Mouse (Mus musculus) lung, postnatal 0 days (tissue): Measurements from ENCODE around the gene Lhx5. TPM values are rescaled to one million over a fixed set of nuclear protein-coding genes. Genes with fewer than 3 reads are reported as not detected.

ENCODE experiments used
- ATAC-seq: fragments of 200-750 bp; cut with Nextera tagmentation; 2 replicates; pipeline ENCODE4 v1.8.0; 2017; ENCODE audit warnings: moderate library complexity
- DNase-seq: peaks from one replicate; pipeline ENCODE4 v3.0.0-alpha.2; 2016; ENCODE audit warnings: low spot score
- H3K27ac ChIP-seq: fragments of 300-500 bp; sonication (generic); 2 replicates; pipeline ENCODE4 v1.5.1; 2014; ENCODE audit warnings: antibody characterized with exemption, mild to moderate bottlenecking, low read length, mixed read lengths
- H3K27me3 ChIP-seq: fragments of 300-500 bp; sonication (generic); replicated peaks from 2 replicates; pipeline ENCODE4 v1.6.1; 2014; ENCODE audit warnings: low read length, mixed read lengths; ENCODE audit not compliant: insufficient read depth
- H3K36me3 ChIP-seq: fragments of 300-500 bp; sonication (generic); 2 replicates; pipeline ENCODE4 v1.6.1; 2014; ENCODE audit warnings: low read length, mixed read lengths; ENCODE audit not compliant: insufficient read depth
- H3K4me1 ChIP-seq: fragments of 300-500 bp; sonication (generic); 2 replicates; pipeline ENCODE4 v1.6.1; 2014; ENCODE audit warnings: antibody characterized with exemption, low read depth, low read length, mixed read lengths; ENCODE audit not compliant: insufficient read depth
- H3K4me2 ChIP-seq: fragments of 300-500 bp; sonication (generic); replicated peaks from 2 replicates; pipeline ENCODE4 v1.6.1; 2014; ENCODE audit warnings: low read depth, mild to moderate bottlenecking, low read length, moderate library complexity, mixed read lengths
- H3K4me3 ChIP-seq: fragments of 300-500 bp; sonication (generic); 2 replicates; pipeline ENCODE4 v1.5.1; 2014; ENCODE audit warnings: low read depth, low read length
- H3K9ac ChIP-seq: fragments of 300-500 bp; sonication (generic); replicated peaks from 2 replicates; pipeline ENCODE4 v1.6.1; 2014; ENCODE audit warnings: low read depth, mild to moderate bottlenecking
- H3K9me3 ChIP-seq: fragments of 300-500 bp; sonication (generic); 2 replicates; pipeline ENCODE4 v1.6.1; 2016; ENCODE audit warnings: low read length, mixed read lengths
- CTCF ChIP-seq: IDR thresholded peaks from 2 replicates; pipeline ENCODE4 v1.5.1; 2016; ENCODE audit warnings: antibody characterized with exemption, mild to moderate bottlenecking
- EP300 ChIP-seq: IDR thresholded peaks from 2 replicates; pipeline ENCODE4 v1.6.1; 2016; ENCODE audit warnings: antibody characterized with exemption, mild to moderate bottlenecking, control low read depth
- WGBS: fragments of 180-500 bp; shearing (Covaris S2); extraction: QIAGEN DNeasy Blood & Tissue Kit; methylation state at CpG from one replicate; pipeline ENCODE4 v1.1.7; 2014; 5-methylcytosine and 5-hydroxymethylcytosine counted together
- polyA plus RNA-seq: library from polyadenylated mRNA; unstranded; fragments of >200 nt; fragmentation: Nextera tagmentation; extraction: Ambion mirVana; gene quantifications from 2 replicates; pipeline ENCODE4 v1.2.1, GENCODE M21; 2015

Gene Lhx5
- polyA plus RNA-seq, 1 experiment from 2014 or later: not detected

DNA sequence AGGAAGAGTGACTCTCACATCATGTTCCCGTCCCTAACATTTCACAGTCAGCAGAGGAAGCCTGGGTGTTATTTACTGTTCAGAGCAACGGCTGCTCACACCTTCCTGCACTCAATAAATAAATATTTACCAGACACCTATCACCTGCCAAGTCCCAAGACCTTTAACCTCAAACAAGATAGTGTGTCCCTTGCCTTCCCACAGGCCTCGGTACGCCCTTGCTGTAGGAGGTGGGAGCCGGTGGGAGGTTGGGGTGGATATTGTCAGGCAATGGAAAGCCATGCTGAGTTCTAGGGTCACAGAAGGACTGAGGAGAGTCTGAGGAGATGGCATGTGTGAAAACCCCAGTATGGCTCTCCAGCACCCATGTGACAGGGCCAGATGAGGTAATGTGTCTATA is 36.8 kb downstream of the Lhx5 start:
- no peaks in the 10 kb centered on the region for H3K27me3 ChIP-seq
- 41% methylated on average over 5 of the region's 5 CpGs for WGBS
- no peak overlapping the region for H3K27ac ChIP-seq
- TF ChIP-seq EP300 (no peak), CTCF (no peak)
- H3K4me1 ChIP-seq: no peaks in the 10 kb centered on the region
- H3K9me3 ChIP-seq: 0 out of 2 replicates have a peak, but pooled peaks cover 2% of the 10 kb centered on the region
- H3K4me2 ChIP-seq: no peak overlapping the region
- ATAC-seq: no peak
- H3K4me3 ChIP-seq: no peak overlapping the region
- no peaks in the 10 kb centered on the region for H3K36me3 ChIP-seq
- no peak for DNase-seq
- H3K9ac ChIP-seq: no peak overlapping the region

DNA sequence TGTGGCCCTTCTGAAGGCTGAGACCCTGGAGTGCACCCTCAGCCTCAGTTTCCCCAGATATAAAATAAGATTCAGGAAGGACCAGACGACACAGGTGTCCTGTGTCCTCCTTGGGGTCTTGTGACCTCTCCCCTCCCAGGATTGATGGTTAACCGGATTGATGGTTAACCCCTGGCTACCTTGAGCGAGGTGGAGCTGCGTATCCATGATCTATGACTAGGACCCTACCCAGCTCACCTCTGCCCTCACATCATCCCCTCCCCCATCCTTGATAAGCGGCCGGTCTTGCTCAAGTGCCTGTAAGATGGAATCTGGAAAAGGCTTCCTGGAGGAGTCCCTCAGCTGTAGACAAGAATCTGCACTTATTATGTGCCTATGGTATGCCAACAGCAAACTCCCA is 37.3 kb downstream of the Lhx5 start:
- no peak overlapping the region for H3K27ac ChIP-seq
- 68% methylated on average over 6 of the region's 6 CpGs for WGBS
- H3K36me3 ChIP-seq: no peaks in the 10 kb centered on the region
- H3K4me1 ChIP-seq: no peaks in the 10 kb centered on the region
- DNase-seq (no peak), ATAC-seq (no peak)
- no peak overlapping the region for H3K4me2 ChIP-seq
- no peak overlapping the region for H3K4me3 ChIP-seq
- no peak for TF ChIP-seq EP300
- no peak for TF ChIP-seq CTCF
- H3K27me3 ChIP-seq: no peaks in the 10 kb centered on the region
- 0 out of 2 replicates have a peak, but pooled peaks cover 2% of the 10 kb centered on the region for H3K9me3 ChIP-seq
- H3K9ac ChIP-seq: no peak overlapping the region

DNA sequence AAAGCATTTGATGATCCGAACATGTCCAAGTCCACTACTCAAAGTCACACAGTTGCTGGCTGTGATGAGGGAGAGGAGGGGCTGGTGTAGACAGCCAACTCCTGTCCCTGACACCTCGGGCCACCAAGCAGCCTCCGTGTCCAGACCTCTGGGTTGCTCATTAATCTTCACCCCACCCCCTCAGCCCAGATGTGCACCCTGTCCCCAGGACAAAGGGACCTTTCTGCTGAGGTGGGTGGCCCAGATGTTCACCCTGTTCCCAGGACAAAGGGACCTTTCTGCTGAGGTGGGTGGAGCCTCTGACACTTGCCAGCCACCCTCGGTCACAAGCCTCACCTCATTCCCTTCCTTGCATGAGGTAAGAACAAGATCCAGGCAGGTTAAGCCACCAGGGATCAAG is 40.0 kb downstream of the Lhx5 start:
- 18% methylated on average over 4 of the region's 4 CpGs for WGBS
- H3K27ac ChIP-seq: no peak overlapping the region
- H3K9me3 ChIP-seq: no peaks in the 10 kb centered on the region
- no peaks in the 10 kb centered on the region for H3K27me3 ChIP-seq
- no peak overlapping the region for H3K9ac ChIP-seq
- TF ChIP-seq CTCF: no peak
- TF ChIP-seq EP300: no peak
- H3K4me3 ChIP-seq: no peak overlapping the region
- ATAC-seq (no peak), DNase-seq (no peak)
- no peaks in the 10 kb centered on the region for H3K36me3 ChIP-seq
- H3K4me1 ChIP-seq: no peaks in the 10 kb centered on the region
- no peak overlapping the region for H3K4me2 ChIP-seq

DNA sequence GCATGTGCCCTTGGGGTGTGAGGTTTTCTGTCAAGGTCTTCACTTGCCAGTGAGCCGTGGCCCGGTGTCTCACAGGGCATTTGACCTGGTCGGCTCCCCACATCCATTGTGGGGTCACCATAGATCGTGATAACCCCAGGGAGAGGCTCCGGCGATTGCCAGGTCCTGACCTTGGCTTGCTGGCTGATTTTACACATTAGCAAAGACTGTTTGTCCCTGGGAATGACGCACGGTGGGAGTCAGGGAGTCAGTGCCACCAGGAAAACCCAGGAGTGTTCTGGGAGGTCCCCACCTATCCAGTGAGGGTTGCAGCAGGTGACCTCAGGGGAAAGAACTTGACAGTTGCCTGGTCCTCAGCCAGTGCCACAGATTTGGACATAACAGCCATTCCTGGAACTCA is 41.3 kb downstream of the Lhx5 start, which contains the start of gene Sdsl:
Sdsl (minus strand) TSS at position 41 of the 400 bp plus-strand sequence.
- ATAC-seq (no peak), DNase-seq (no peak)
- H3K9me3 ChIP-seq: no peaks in the 10 kb centered on the region
- H3K27ac ChIP-seq: no peak within 1 kb of the TSS
- TF ChIP-seq EP300: no peak
- no peak for TF ChIP-seq CTCF
- no peak within 1 kb of the TSS for H3K4me2 ChIP-seq
- H3K27me3 ChIP-seq: no peaks in the 10 kb centered on the region
- no peak within 1 kb of the TSS for H3K9ac ChIP-seq
- no peaks in the 10 kb centered on the region for H3K4me1 ChIP-seq
- no peaks in the 10 kb centered on the region for H3K36me3 ChIP-seq
- no peak within 1 kb of the TSS for H3K4me3 ChIP-seq
- 54% methylated on average over 8 of the region's 8 CpGs for WGBS

DNA sequence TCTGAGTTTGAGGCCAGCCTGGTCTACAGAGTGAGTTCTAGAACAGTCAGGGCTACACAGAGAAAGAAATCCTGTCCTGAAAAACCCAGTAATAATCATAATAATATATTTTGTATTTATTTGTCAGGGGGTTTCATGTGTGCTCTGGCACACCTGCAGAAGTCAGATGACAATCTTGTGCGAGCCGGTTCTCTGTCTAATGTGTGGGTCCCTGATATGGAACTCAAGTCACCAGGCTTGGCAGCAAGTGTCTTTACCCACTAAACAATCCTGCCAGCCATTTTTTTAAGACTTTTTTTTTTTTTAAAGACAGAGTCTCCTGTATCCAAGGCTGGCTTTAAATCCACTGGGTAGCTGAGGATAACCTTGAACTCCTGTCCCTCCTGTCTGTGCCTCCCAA is 41.9 kb downstream of the Lhx5 start:
- no peak overlapping the region for H3K4me2 ChIP-seq
- ATAC-seq: no peak
- no peak for DNase-seq

DNA sequence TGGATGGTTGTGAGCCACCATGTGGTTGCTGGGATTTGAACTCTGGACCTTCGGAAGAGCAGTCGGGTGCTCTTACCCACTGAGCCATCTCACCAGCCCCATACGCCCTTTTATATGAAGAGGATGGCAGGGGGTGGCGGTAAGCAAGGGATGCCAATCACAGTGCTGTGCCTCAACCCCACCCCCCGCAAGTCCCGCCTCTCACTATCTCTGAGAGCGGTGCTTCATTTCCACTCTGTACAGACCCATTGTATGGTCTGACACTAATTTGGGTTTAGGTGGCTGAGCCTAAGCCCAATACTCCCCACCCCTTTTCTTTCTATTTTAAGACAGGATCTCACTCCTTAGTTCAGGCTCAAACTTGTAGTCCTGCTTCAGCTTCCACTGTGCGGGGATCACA is 44.4 kb downstream of the Lhx5 start:
- no peaks in the 10 kb centered on the region for H3K27me3 ChIP-seq
- H3K4me2 ChIP-seq: no peak overlapping the region
- no peaks in the 10 kb centered on the region for H3K4me1 ChIP-seq
- no peaks in the 10 kb centered on the region for H3K36me3 ChIP-seq
- no peak overlapping the region for H3K27ac ChIP-seq
- H3K4me3 ChIP-seq: no peak overlapping the region
- TF ChIP-seq EP300: no peak
- TF ChIP-seq CTCF: no peak
- WGBS: 53% methylated on average over 8 of the region's 8 CpGs
- H3K9me3 ChIP-seq: no peaks in the 10 kb centered on the region
- ATAC-seq (no peak), DNase-seq (no peak)
- H3K9ac ChIP-seq: no peak overlapping the region

More for the DNA sequence above, 41.9 kb downstream of the Lhx5 start:
- H3K27ac ChIP-seq: no peak overlapping the region
- no peaks in the 10 kb centered on the region for H3K4me1 ChIP-seq
- WGBS: 86% methylated on average over 2 of the region's 2 CpGs
- TF ChIP-seq EP300 (no peak), CTCF (no peak)
- H3K27me3 ChIP-seq: no peaks in the 10 kb centered on the region
- no peaks in the 10 kb centered on the region for H3K9me3 ChIP-seq
- H3K36me3 ChIP-seq: no peaks in the 10 kb centered on the region
- no peak overlapping the region for H3K4me3 ChIP-seq
- H3K9ac ChIP-seq: no peak overlapping the region

DNA sequence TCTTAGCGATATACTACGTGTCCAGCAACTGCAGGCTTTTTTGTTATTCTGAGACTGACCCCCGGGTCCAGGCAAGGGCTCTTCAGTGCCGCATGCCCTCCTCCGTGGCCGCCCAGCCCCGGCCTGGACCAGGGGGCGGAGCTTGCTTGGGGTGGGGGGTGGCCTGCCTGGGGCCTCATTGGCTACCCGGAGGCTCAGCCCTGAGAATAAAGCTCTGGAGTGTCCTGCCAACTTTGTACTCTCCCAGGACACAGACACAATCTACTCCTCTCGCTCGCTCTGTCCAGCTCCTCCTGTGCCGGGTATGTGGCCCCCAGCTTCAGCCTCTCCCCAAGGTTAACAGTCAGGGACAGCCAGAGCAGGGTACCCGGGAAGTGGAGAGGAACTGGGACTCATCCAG is 44.8 kb downstream of the Lhx5 start, which contains the start of gene Sds:
Sds (plus strand) TSS at position 231 of the 400 bp plus-strand sequence.
- peak; percentile 19 for ATAC-seq
- no peak for DNase-seq
- no peaks in the 10 kb centered on the region for H3K27me3 ChIP-seq
- H3K27ac ChIP-seq: no peak within 1 kb of the TSS
- no peaks in the 10 kb centered on the region for H3K4me1 ChIP-seq
- WGBS: 12% methylated on average over 13 of the region's 13 CpGs
- no peaks in the 10 kb centered on the region for H3K9me3 ChIP-seq
- H3K4me3 ChIP-seq: no peak within 1 kb of the TSS
- TF ChIP-seq CTCF (no peak), EP300 (no peak)
- H3K9ac ChIP-seq: no peak within 1 kb of the TSS
- H3K4me2 ChIP-seq: no peak within 1 kb of the TSS
- H3K36me3 ChIP-seq: no peaks in the 10 kb centered on the region
